Mouse (Mus musculus) mesoderm, embryonic 11.5 days (tissue): ENCODE results near the gene Igf1.

Experiments used
- DNase-seq: peaks from one replicate; pipeline ENCODE4 v3.0.0-alpha.2; 2012; ENCODE audit warnings: low read depth, low spot score

The Igf1 gene

GRCm38 (mm10) chr10:87895351-87895750 is 37.3 kb downstream of the Igf1 start:
- DNase-seq, result no peak

GRCm38 (mm10) chr10:87897331-87897730 is 39.3 kb downstream of the Igf1 start:
- no peak for DNase-seq

GRCm38 (mm10) chr10:87898826-87899225 is 40.8 kb downstream of the Igf1 start:
- no peak for DNase-seq

- no peak for DNase-seq
Measured at GRCm38 (mm10) chr10:87901916-87902315, 43.9 kb downstream of the Igf1 start.

- DNase-seq, result no peak
Measured at GRCm38 (mm10) chr10:87904324-87904723, 46.3 kb downstream of the Igf1 start.

GRCm38 (mm10) chr10:87905087-87905486 is 47.0 kb downstream of the Igf1 start:
- no peak for DNase-seq

- no peak for DNase-seq
Measured at GRCm38 (mm10) chr10:87906121-87906520, 48.1 kb downstream of the Igf1 start.

GRCm38 (mm10) chr10:87906757-87907307 is 48.8 kb downstream of the Igf1 start:
- DNase-seq, result no peak

GRCm38 (mm10) chr10:87913852-87914251 is 55.8 kb downstream of the Igf1 start:
- DNase-seq, result no peak

GRCm38 (mm10) chr10:87914932-87915331 is 56.9 kb downstream of the Igf1 start:
- no peak for DNase-seq

- DNase-seq, result no peak
Measured at GRCm38 (mm10) chr10:87915782-87916181, 57.7 kb downstream of the Igf1 start.

- peak; percentile 21 for DNase-seq
Measured at GRCm38 (mm10) chr10:87922263-87922662, 64.2 kb downstream of the Igf1 start.

GRCm38 (mm10) chr10:87926564-87926963 is 68.5 kb downstream of the Igf1 start:
- DNase-seq, result no peak

GRCm38 (mm10) chr10:87927131-87927609 is 69.1 kb downstream of the Igf1 start:
- DNase-seq, result peak; percentile 43

GRCm38 (mm10) chr10:87948192-87948591 is 90.1 kb downstream of the Igf1 start:
- DNase-seq, result no peak

- no peak for DNase-seq
Measured at GRCm38 (mm10) chr10:87971536-87971935, 113.5 kb downstream of the Igf1 start.

GRCm38 (mm10) chr10:87973911-87974631 is 116.0 kb downstream of the Igf1 start:
- DNase-seq, result no peak

- no peak for DNase-seq
Measured at GRCm38 (mm10) chr10:87985375-87985774, 127.3 kb downstream of the Igf1 start.

GRCm38 (mm10) chr10:87986201-87986600 is 128.1 kb downstream of the Igf1 start:
- DNase-seq, result no peak
